Mouse (Mus musculus) heart, postnatal 0 days (tissue): ENCODE data around the gene Tbxas1. TPM values are rescaled to one million over a fixed set of nuclear protein-coding genes. Genes with fewer than 3 reads are reported as not detected.

ENCODE experiments used
- ATAC-seq: fragments of 200-750 bp; cut with Nextera tagmentation; 2 replicates; pipeline ENCODE4 v1.8.0; 2017; ENCODE audit warnings: low read depth, moderate number of reproducible peaks, moderate library complexity; ENCODE audit not compliant: insufficient read depth
- DNase-seq: peaks from one replicate; pipeline ENCODE4 v3.0.0-alpha.2; 2016; ENCODE audit warnings: low spot score
- H3K27ac ChIP-seq: fragments of 300-500 bp; sonication (generic); 2 replicates; pipeline ENCODE4 v1.5.1; 2014; ENCODE audit warnings: low read depth, mild to moderate bottlenecking
- H3K27me3 ChIP-seq: fragments of 300-500 bp; sonication (generic); 2 replicates; pipeline ENCODE4 v1.6.1; 2014; ENCODE audit warnings: low read length, mixed read lengths; ENCODE audit not compliant: control insufficient read depth, insufficient read depth
- H3K36me3 ChIP-seq: fragments of 300-500 bp; sonication (generic); replicated peaks from 2 replicates; pipeline ENCODE4 v1.6.1; 2014; ENCODE audit warnings: low read length, mixed read lengths; ENCODE audit not compliant: control insufficient read depth, insufficient read depth
- H3K4me1 ChIP-seq: fragments of 300-500 bp; sonication (generic); 2 replicates; pipeline ENCODE4 v1.6.1; 2014; ENCODE audit warnings: antibody characterized with exemption; ENCODE audit not compliant: control insufficient read depth, insufficient read depth
- H3K4me2 ChIP-seq: fragments of 300-500 bp; sonication (generic); 2 replicates; pipeline ENCODE4 v1.6.1; 2014; ENCODE audit warnings: low read depth, mild to moderate bottlenecking, low read length, moderate library complexity
- H3K4me3 ChIP-seq: fragments of 300-500 bp; sonication (generic); 2 replicates; pipeline ENCODE4 v1.5.1; 2014; ENCODE audit warnings: low read depth, low read length
- H3K9ac ChIP-seq: fragments of 300-500 bp; sonication (generic); replicated peaks from 2 replicates; pipeline ENCODE4 v1.6.1; 2014; ENCODE audit warnings: low read depth, low read length, mixed read lengths
- H3K9me3 ChIP-seq: fragments of 300-500 bp; sonication (generic); replicated peaks from 2 replicates; pipeline ENCODE4 v1.6.1; 2016; ENCODE audit warnings: low read length; ENCODE audit not compliant: control insufficient read depth
- CTCF ChIP-seq: IDR thresholded peaks from 2 replicates; pipeline ENCODE4 v1.5.1; 2016; ENCODE audit warnings: antibody characterized with exemption, control low read depth, low read depth
- EP300 ChIP-seq: IDR thresholded peaks from 2 replicates; pipeline ENCODE4 v1.6.1; 2016; ENCODE audit warnings: antibody characterized with exemption, low read depth
- WGBS: fragments of 180-500 bp; shearing (Covaris S2); extraction: QIAGEN DNeasy Blood & Tissue Kit; methylation state at CpG from one replicate; pipeline ENCODE4 v1.1.7; 2014; 5-methylcytosine and 5-hydroxymethylcytosine counted together
- polyA plus RNA-seq: library from polyadenylated mRNA; unstranded; fragments of >200 nt; fragmentation: Nextera tagmentation; extraction: Ambion mirVana; gene quantifications from 2 replicates; pipeline ENCODE4 v1.2.1, GENCODE M21; 2015
- total RNA-seq: library from RNA; depleted of rRNA; stranded (reverse); fragments of >200 nt; gene quantifications from 2 replicates; pipeline ENCODE4 v1.2.3, GENCODE M21; 2014; ENCODE audit warnings: low replicate concordance

Gene Tbxas1
- total and polyA plus RNA-seq, 2 experiments from 2014 or later: 0.64 to 1.6 TPM

GRCm38 (mm10) chr6:39036204-39036603, 161.0 kb downstream of the Tbxas1 start:
- no peak for DNase-seq

DNA sequence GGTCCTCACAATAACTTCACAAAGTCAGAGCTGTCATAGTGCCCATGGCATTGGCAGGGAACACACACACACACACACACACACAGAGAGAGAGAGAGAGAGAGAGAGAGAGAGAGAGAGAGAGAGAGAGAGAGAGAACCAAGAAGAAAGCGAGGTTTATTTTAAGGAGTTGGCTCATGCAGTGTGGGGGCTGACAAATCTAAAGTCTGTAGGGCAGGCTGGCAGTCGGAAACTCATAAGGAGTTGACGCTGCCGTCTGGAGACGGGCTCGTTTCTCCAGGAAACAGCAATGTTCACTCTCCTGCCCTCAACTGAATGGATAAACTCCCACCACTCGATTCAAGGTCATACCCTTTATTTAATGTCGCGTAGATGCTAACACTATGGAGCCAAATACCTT, 165.2 kb downstream of the Tbxas1 start:
- Histone ChIP-seq H3K27ac (no peak overlapping the region), H3K4me2 (no peak overlapping the region), H3K27me3 (no peaks in the 10 kb centered on the region), H3K36me3 (no peaks in the 10 kb centered on the region), H3K4me3 (no peak overlapping the region), H3K4me1 (no peaks in the 10 kb centered on the region), H3K9me3 (no peaks in the 10 kb centered on the region), H3K9ac (no peak overlapping the region)
- DNase-seq (no peak), ATAC-seq (no peak)
- TF ChIP-seq CTCF: no peak
- no peak for TF ChIP-seq EP300
- 49% methylated on average over 9 of the region's 9 CpGs for WGBS

More at GRCm38 (mm10) chr6:39036204-39036603, 161.0 kb downstream of the Tbxas1 start:
- no peak for TF ChIP-seq CTCF
- Histone ChIP-seq H3K4me3 (no peak overlapping the region), H3K27me3 (no peaks in the 10 kb centered on the region), H3K4me2 (no peak overlapping the region), H3K9ac (no peak overlapping the region), H3K4me1 (no peaks in the 10 kb centered on the region), H3K27ac (no peak overlapping the region), H3K36me3 (no peaks in the 10 kb centered on the region), H3K9me3 (no peaks in the 10 kb centered on the region)
- no peak for ATAC-seq
- WGBS: 79% methylated on average over 4 of the region's 4 CpGs

GRCm38 (mm10) chr6:39049141-39049540, 173.9 kb downstream of the Tbxas1 start:
- Histone ChIP-seq H3K36me3 (no peaks in the 10 kb centered on the region), H3K4me1 (0 out of 2 replicates have a peak, but pooled peaks cover 5% of the 10 kb centered on the region), H3K4me2 (no peak overlapping the region), H3K9ac (no peak overlapping the region), H3K9me3 (no peaks in the 10 kb centered on the region), H3K27ac (no peak overlapping the region), H3K4me3 (no peak overlapping the region), H3K27me3 (no peaks in the 10 kb centered on the region)
- DNase-seq (no peak), ATAC-seq (no peak)
- WGBS: 34% methylated on average over 5 of the region's 5 CpGs
- TF ChIP-seq CTCF (no peak), EP300 (no peak)

GRCm38 (mm10) chr6:39050836-39051235, 175.6 kb downstream of the Tbxas1 start:
- no peaks in the 10 kb centered on the region for H3K36me3 ChIP-seq
- H3K9ac ChIP-seq: no peak overlapping the region
- H3K4me3 ChIP-seq: no peak overlapping the region
- TF ChIP-seq CTCF: no peak
- TF ChIP-seq EP300: no peak
- H3K4me2 ChIP-seq: no peak overlapping the region
- H3K9me3 ChIP-seq: no peaks in the 10 kb centered on the region
- DNase-seq (no peak), ATAC-seq (no peak)
- 52% methylated on average over 6 of the region's 6 CpGs for WGBS
- peaks cover 15% of the 10 kb centered on the region; the same call in 1 of the 2 replicates for H3K4me1 ChIP-seq
- no peaks in the 10 kb centered on the region for H3K27me3 ChIP-seq
- no peak overlapping the region for H3K27ac ChIP-seq

DNA sequence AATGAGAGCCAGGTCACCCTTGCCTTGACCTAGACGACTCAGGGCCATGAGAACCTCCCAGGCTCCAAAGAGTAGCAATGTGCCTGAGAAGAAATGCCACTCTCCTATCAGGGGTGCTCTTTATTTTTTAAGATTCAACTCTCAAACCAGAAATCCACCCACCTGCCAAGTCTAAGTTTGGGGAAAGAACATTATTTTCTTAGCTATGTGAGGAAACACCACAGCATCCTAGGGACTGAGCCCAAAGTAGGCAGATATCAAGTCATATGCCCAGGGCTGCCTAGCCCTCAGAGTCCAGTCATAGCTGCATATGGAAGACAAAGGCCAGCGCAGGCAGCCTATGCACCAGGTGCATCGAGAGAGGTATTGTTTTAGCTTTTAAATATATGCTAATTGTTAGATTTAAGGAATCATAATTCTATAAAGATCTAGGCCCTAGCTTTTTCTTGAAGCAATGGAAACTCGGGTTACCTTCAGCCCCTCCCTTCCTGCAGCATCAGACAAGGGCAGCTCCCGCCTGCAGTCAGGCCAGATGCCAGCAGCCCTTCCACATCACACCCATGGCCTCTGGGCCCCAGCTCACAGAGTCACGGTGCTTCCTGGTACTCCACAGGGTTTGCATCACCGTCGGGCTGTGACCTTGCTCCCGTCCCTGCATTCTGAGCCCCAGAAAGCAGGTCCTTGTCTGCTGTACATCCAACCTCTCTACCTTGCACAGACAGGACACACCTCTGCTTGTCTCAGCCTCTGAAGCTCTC, 176.8 kb downstream of the Tbxas1 start:
- DNase-seq: no peak
- WGBS: 44% methylated on average over 9 of the region's 9 CpGs

GRCm38 (mm10) chr6:39052636-39053035, 177.4 kb downstream of the Tbxas1 start:
- TF ChIP-seq CTCF (no peak), EP300 (no peak)
- Histone ChIP-seq H3K27me3 (no peaks in the 10 kb centered on the region), H3K36me3 (no peaks in the 10 kb centered on the region), H3K4me1 (peaks cover 16% of the 10 kb centered on the region; the same call in 1 of the 2 replicates), H3K4me2 (no peak overlapping the region), H3K4me3 (no peak overlapping the region), H3K27ac (no peak overlapping the region), H3K9me3 (no peaks in the 10 kb centered on the region), H3K9ac (no peak overlapping the region)
- no peak for DNase-seq
- ATAC-seq: no peak
- WGBS: 75% methylated on average over 4 of the region's 4 CpGs

More for the DNA sequence above, 176.8 kb downstream of the Tbxas1 start:
- TF ChIP-seq CTCF: no peak
- TF ChIP-seq EP300: no peak
- no peak for ATAC-seq
- H3K4me3 ChIP-seq: no peak overlapping the region
- H3K4me2 ChIP-seq: no peak overlapping the region
- H3K27me3 ChIP-seq: no peaks in the 10 kb centered on the region
- H3K9me3 ChIP-seq: no peaks in the 10 kb centered on the region
- no peak overlapping the region for H3K27ac ChIP-seq
- no peak overlapping the region for H3K9ac ChIP-seq
- H3K4me1 ChIP-seq: peaks cover 16% of the 10 kb centered on the region; the same call in 1 of the 2 replicates
- no peaks in the 10 kb centered on the region for H3K36me3 ChIP-seq
